Mouse (Mus musculus) midbrain, postnatal 0 days (tissue): ENCODE measurements around the gene Pik3r1. TPM values are rescaled to one million over a fixed set of nuclear protein-coding genes. Genes with fewer than 3 reads are reported as not detected.

ENCODE experiments used
- ATAC-seq: fragments of 200-750 bp; cut with Nextera tagmentation; 2 replicates; pipeline ENCODE4 v1.8.0; 2017; ENCODE audit warnings: moderate number of reproducible peaks, mild to moderate bottlenecking, moderate TSS enrichment, moderate library complexity; ENCODE audit not compliant: low FRiP score
- DNase-seq: peaks from one replicate; pipeline ENCODE4 v3.0.0-alpha.2; 2015; ENCODE audit warnings: low spot score
- H3K27ac ChIP-seq: fragments of 300-500 bp; sonication (generic); 2 replicates; pipeline ENCODE4 v1.5.1; 2014; ENCODE audit warnings: low read depth, mild to moderate bottlenecking, low read length, mixed read lengths
- H3K27me3 ChIP-seq: fragments of 300-500 bp; sonication (generic); 2 replicates; pipeline ENCODE4 v1.6.1; 2014; ENCODE audit warnings: low read length, control low read depth, mixed read lengths; ENCODE audit not compliant: insufficient read depth
- H3K36me3 ChIP-seq: fragments of 300-500 bp; sonication (generic); 2 replicates; pipeline ENCODE4 v1.6.1; 2014; ENCODE audit warnings: low read length, control low read depth, mixed read lengths; ENCODE audit not compliant: insufficient read depth
- H3K4me1 ChIP-seq: fragments of 300-500 bp; sonication (generic); 2 replicates; pipeline ENCODE4 v1.6.1; 2014; ENCODE audit warnings: mild to moderate bottlenecking, control low read depth, antibody characterized with exemption, low read length, mixed read lengths; ENCODE audit not compliant: insufficient read depth
- H3K4me2 ChIP-seq: fragments of 300-500 bp; sonication (generic); 2 replicates; pipeline ENCODE4 v1.6.1; 2014; ENCODE audit warnings: low read depth, mild to moderate bottlenecking, low read length, mixed read lengths; ENCODE audit not compliant: poor library complexity, severe bottlenecking
- H3K4me3 ChIP-seq: fragments of 300-500 bp; sonication (generic); 2 replicates; pipeline ENCODE4 v1.5.1; 2014; ENCODE audit warnings: low read depth, mild to moderate bottlenecking, low read length, moderate library complexity
- H3K9ac ChIP-seq: fragments of 300-500 bp; sonication (generic); replicated peaks from 2 replicates; pipeline ENCODE4 v1.6.1; 2014; ENCODE audit warnings: mild to moderate bottlenecking, low read length, moderate library complexity, mixed read lengths; ENCODE audit not compliant: poor library complexity, severe bottlenecking
- H3K9me3 ChIP-seq: fragments of 300-500 bp; sonication (generic); 2 replicates; pipeline ENCODE4 v1.6.1; 2016; ENCODE audit warnings: low read length, control low read depth
- CTCF ChIP-seq: IDR thresholded peaks from 2 replicates; pipeline ENCODE4 v1.5.1; 2016; ENCODE audit warnings: antibody characterized with exemption, mild to moderate bottlenecking
- WGBS: fragments of 180-500 bp; shearing (Covaris S2); extraction: QIAGEN DNeasy Blood & Tissue Kit; methylation state at CpG from one replicate; pipeline ENCODE4 v1.1.7; 2014; 5-methylcytosine and 5-hydroxymethylcytosine counted together
- polyA plus RNA-seq: library from polyadenylated mRNA; unstranded; fragments of >200 nt; fragmentation: Nextera tagmentation; extraction: Ambion mirVana; gene quantifications from 2 replicates; pipeline ENCODE4 v1.2.1, GENCODE M21; 2015
- total RNA-seq: library from RNA; depleted of rRNA; stranded (reverse); fragments of >200 nt; gene quantifications from 2 replicates; pipeline ENCODE4 v1.2.3, GENCODE M21; 2014

Gene Pik3r1
- total and polyA plus RNA-seq, 2 experiments from 2014 or later, result 54.4 to 99.2 TPM

GRCm38 (mm10) chr13:101777851-101778250 is 9.8 kb upstream of the Pik3r1 start:
- 53% methylated on average over 3 of the region's 3 CpGs for WGBS
- DNase-seq, result no peak
- no peak overlapping the region for H3K9ac ChIP-seq
- H3K4me3 ChIP-seq, result no peak overlapping the region
- H3K36me3 ChIP-seq, result no peaks in the 10 kb centered on the region
- no peak overlapping the region for H3K27ac ChIP-seq
- peak; percentile 31; the same call in 1 of the 2 replicates for ATAC-seq
- no peaks in the 10 kb centered on the region for H3K4me1 ChIP-seq
- no peak for TF ChIP-seq CTCF
- H3K27me3 ChIP-seq, result no peaks in the 10 kb centered on the region
- H3K9me3 ChIP-seq, result no peaks in the 10 kb centered on the region
- H3K4me2 ChIP-seq, result no peak overlapping the region

GRCm38 (mm10) chr13:101771071-101771470 is 3.1 kb upstream of the Pik3r1 start:
- ATAC-seq (no peak), DNase-seq (no peak)
- no peak overlapping the region for H3K9ac ChIP-seq
- H3K27me3 ChIP-seq, result no peaks in the 10 kb centered on the region
- no peak overlapping the region for H3K27ac ChIP-seq
- H3K36me3 ChIP-seq, result no peaks in the 10 kb centered on the region
- no peaks in the 10 kb centered on the region for H3K9me3 ChIP-seq
- H3K4me2 ChIP-seq, result no peak overlapping the region
- no peak overlapping the region for H3K4me3 ChIP-seq
- TF ChIP-seq CTCF, result no peak
- peaks cover 2% of the 10 kb centered on the region; the same call in 1 of the 2 replicates for H3K4me1 ChIP-seq

DNA sequence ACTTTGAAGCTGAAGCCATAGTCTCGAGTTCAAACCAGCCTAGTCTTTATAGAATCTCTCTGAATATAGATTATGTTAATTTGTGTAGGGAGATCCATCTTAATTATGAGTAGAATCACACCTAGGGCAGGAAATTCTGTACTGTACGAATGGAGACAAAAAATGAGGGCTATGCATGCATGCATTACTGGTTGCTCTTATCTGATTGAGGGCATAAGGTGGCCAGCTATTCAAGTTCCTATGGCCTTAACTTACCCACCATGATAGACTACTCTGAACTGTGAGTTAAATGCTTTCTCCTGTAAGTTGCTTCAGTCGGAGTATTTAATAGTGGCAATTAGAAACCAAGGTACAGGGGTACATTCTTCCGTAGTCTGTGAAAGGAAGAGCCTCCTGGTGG is 1.9 kb upstream of the Pik3r1 start:
- ATAC-seq (no peak), DNase-seq (no peak)
- WGBS, result 88% methylated on average over 4 of the region's 4 CpGs
- Histone ChIP-seq H3K9ac (no peak overlapping the region), H3K27ac (no peak overlapping the region), H3K9me3 (no peaks in the 10 kb centered on the region), H3K36me3 (no peaks in the 10 kb centered on the region), H3K4me3 (no peak overlapping the region), H3K4me1 (peaks cover 12% of the 10 kb centered on the region; the same call in 1 of the 2 replicates), H3K27me3 (no peaks in the 10 kb centered on the region), H3K4me2 (no peak overlapping the region)
- no peak for TF ChIP-seq CTCF

GRCm38 (mm10) chr13:101768630-101768991 is 594 bp upstream of the Pik3r1 start:
- H3K4me3 ChIP-seq, result peak overlapping the region; percentile 74
- peak; percentile 49 for TF ChIP-seq CTCF
- peak overlapping the region; percentile 81 for H3K4me2 ChIP-seq
- peak overlapping the region; percentile 96 for H3K27ac ChIP-seq
- under 1% methylated on average over 17 of the region's 17 CpGs for WGBS
- DNase-seq (peak; percentile 66), ATAC-seq (peak; percentile 44)
- no peaks in the 10 kb centered on the region for H3K36me3 ChIP-seq
- no peaks in the 10 kb centered on the region for H3K27me3 ChIP-seq
- peaks cover 21% of the 10 kb centered on the region; the same call in 1 of the 2 replicates for H3K4me1 ChIP-seq
- no peaks in the 10 kb centered on the region for H3K9me3 ChIP-seq
- H3K9ac ChIP-seq, result peak overlapping the region; percentile 61

DNA sequence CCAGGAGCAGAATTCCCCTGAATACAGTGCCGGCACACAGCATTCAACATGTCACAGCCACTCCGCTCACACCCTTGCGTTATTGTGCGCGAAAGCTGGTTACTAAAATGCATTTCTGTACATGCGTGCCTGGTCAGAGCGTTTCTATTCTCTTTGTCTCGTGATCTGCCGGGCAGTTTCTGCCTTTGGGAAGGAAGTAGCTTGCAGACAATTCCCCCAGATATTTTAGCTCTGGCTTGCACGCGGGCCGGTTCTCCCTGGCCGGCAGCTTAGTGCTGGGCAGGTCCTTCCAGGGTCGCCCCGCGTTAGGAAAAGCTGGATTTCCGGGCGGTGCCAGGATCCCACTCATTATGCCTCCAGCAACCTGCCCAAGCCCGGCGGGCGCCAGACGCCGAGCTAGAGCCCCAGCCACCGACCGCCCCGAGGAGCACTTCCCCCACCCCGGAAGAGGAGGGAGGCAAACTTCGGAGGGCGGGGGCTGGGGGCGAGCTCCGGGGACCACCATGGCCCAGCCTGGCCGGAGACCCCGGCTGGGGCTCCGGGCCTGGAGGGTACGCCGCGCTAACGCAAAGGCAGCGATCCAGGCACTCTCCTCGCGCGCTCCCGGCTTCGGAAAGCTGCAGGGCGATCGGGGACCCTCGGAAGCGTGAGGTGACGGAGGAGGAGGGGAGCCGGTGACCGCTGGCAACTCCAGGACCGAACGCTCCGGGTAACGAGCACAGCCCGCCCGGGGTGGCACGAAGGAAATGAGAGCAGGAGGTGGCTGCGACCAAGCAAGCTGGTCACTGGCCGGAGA is 806 bp downstream of the Pik3r1 start:
- peaks cover 26% of the 10 kb centered on the region; the same call in 1 of the 2 replicates for H3K4me1 ChIP-seq
- no peaks in the 10 kb centered on the region for H3K36me3 ChIP-seq
- H3K9me3 ChIP-seq, result no peaks in the 10 kb centered on the region
- DNase-seq, result peak; percentile 63
- no peaks in the 10 kb centered on the region for H3K27me3 ChIP-seq
- peak overlapping the region; percentile 74 for H3K4me3 ChIP-seq
- H3K9ac ChIP-seq, result peak overlapping the region; percentile 61
- under 1% methylated on average over 58 of the region's 60 CpGs for WGBS
- peak; percentile 17 for ATAC-seq
- peak overlapping the region; percentile 96 for H3K27ac ChIP-seq
- no peak for TF ChIP-seq CTCF
- H3K4me2 ChIP-seq, result peak overlapping the region; percentile 81

- DNase-seq (no peak), ATAC-seq (no peak)
- WGBS, result 1% methylated on average over 5 of the region's 5 CpGs
- Histone ChIP-seq H3K27ac (peak overlapping the region; percentile 96), H3K4me3 (peak overlapping the region; percentile 74), H3K4me2 (peak overlapping the region; percentile 81), H3K36me3 (no peaks in the 10 kb centered on the region), H3K9me3 (no peaks in the 10 kb centered on the region), H3K4me1 (peaks cover 26% of the 10 kb centered on the region; the same call in 1 of the 2 replicates), H3K9ac (peak overlapping the region; percentile 61), H3K27me3 (no peaks in the 10 kb centered on the region)
- no peak for TF ChIP-seq CTCF
Measured at GRCm38 (mm10) chr13:101766605-101767012, 1.4 kb downstream of the Pik3r1 start.
